Mouse (Mus musculus) Patski (cell line): ENCODE results near the gene Wfdc6a. TPM values are rescaled to one million over a fixed set of nuclear protein-coding genes. Genes with fewer than 3 reads are reported as not detected.
"Not testable (repeated sequence)": the region's sequence is repeated elsewhere in the genome, so short reads cannot be mapped to it uniquely, and the experiment has no call there.

Experiments
- ATAC-seq: fragments of 100-300 bp; one replicate; pipeline ENCODE4 v1.8.0; 2021
- CTCF ChIA-PET: fragments of 350-600 bp; sonication (Branson Sonifier 250); formaldehyde crosslinking; loops from one replicate; lab custom pipeline; 2022; ENCODE audit warnings: inconsistent platforms; lab: Charles Lee
- POLR2A ChIA-PET: fragments of 350-600 bp; sonication (Branson Sonifier 250); formaldehyde crosslinking; loops from one replicate; lab custom pipeline; 2022; ENCODE audit warnings: antibody characterized with exemption, inconsistent platforms; lab: Charles Lee
- DNase-seq: peaks from one replicate; pipeline ENCODE4 v3.0.0-alpha.2; 2011; ENCODE audit warnings: low read depth, low spot score
- H3K27me3 ChIP-seq: fragments of 371-371 bp; one replicate; pipeline ENCODE4 v1.5.1; 2021
- CTCF ChIP-seq: fragments of 100-300 bp; IDR thresholded peaks from one replicate; pipeline ENCODE4 v1.5.1; 2021
- in situ Hi-C: fragments of 300-500 bp; cut with MboI; formaldehyde crosslinking; loops from 3 replicates; pipeline ENCODE4 v1.11.1; 2018; ENCODE audit warnings: low pct_unique_long_range_greater_than_20kb, mixed read lengths
- polyA plus RNA-seq: library from polyadenylated mRNA; unstranded; gene quantifications from one replicate; pipeline ENCODE4 v1.2.3, GENCODE M21; 2021

The Wfdc6a gene
- polyA plus RNA-seq: not detected

GRCm38 (mm10) chr2:164585025-164585725 is at the start of gene Wfdc6a:
Gene Wfdc6a (minus strand): TSS chr2:164585447.
- CTCF ChIA-PET, in situ Hi-C loops, ATAC-seq, H3K27me3 ChIP-seq, DNase-seq, POLR2A ChIA-PET: not testable (repeated sequence)

GRCm38 (mm10) chr2:164621775-164622174 is 36.5 kb upstream of the Wfdc6a start:
- no peak for TF ChIP-seq CTCF
- H3K27me3 ChIP-seq: peaks cover 11% of the 10 kb centered on the region
- DNase-seq: no peak
- ChIA-PET CTCF (no interaction called here), POLR2A (interaction anchor here (0.6 kb wide), 1 partner anchor 41 kb away, joined by 3 read pairs; no protein-coding TSS in a partner anchor)
- in situ Hi-C loops: no loop called here
- ATAC-seq: no peak

- DNase-seq: no peak
- no peak for ATAC-seq
- ChIA-PET CTCF (interaction anchor here (1.4 kb wide), 1 partner anchor 10 kb away, joined by 6 read pairs; no protein-coding TSS in a partner anchor), POLR2A (no interaction called here)
- H3K27me3 ChIP-seq: peaks cover 4% of the 10 kb centered on the region
- no peak for TF ChIP-seq CTCF
- in situ Hi-C loops: no loop called here
These were observed 33.8 kb upstream of the Wfdc6a start for GRCm38 (mm10) chr2:164619050-164619449.

DNA sequence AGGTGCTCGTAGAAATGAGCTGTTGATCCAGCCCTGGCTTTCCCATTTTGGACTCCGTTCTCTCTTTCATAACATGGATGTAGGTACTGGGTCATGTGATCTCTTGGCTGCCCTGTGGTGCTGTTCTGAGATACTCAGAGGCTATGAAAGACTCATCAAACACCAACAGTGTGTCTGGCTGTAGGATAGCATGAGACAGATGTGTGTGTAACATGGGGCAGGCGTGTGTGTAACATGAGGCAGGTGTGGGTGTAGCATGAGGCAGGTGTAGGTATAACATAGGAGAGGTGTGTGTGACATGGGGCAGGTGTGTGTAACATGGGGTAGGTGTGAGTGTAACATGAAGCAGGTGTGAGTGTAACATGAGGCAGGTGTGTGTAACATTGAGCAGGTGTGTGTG is 30.1 kb upstream of the Wfdc6a start:
- ChIA-PET POLR2A (no interaction called here), CTCF (no interaction called here)
- in situ Hi-C loops: no loop called here
- DNase-seq (no peak), ATAC-seq (no peak)
- no peak for TF ChIP-seq CTCF
- H3K27me3 ChIP-seq: no peaks in the 10 kb centered on the region

DNA sequence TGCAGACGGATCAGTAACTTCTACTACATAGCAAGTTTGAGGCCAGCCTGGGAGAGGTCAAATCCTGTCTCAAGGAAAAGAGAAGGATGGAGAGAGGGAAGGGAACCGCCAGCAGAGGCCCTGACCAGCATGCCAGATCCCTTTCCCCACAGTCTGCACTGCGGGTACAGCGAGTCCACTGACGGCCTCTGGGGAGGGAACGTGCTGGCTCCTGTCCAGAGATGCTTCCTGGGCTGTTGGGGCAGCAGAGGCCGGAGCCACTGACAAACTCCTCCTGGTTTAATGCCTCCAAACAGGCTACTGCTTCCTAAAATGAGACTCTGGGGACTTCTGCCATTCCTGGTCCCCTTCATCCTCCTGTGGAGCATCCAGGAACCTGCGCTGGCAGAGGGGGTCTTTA is 28.2 kb upstream of the Wfdc6a start, which contains the start of the genes Wfdc6b and Wfdc8:
Gene Wfdc6b, plus strand, starts transcription at position 52 of the 400 bp plus-strand sequence.
Gene Wfdc8, minus strand, starts transcription at position 156 of the 400 bp plus-strand sequence.
- in situ Hi-C loops, DNase-seq, POLR2A ChIA-PET: not testable (repeated sequence)

DNA sequence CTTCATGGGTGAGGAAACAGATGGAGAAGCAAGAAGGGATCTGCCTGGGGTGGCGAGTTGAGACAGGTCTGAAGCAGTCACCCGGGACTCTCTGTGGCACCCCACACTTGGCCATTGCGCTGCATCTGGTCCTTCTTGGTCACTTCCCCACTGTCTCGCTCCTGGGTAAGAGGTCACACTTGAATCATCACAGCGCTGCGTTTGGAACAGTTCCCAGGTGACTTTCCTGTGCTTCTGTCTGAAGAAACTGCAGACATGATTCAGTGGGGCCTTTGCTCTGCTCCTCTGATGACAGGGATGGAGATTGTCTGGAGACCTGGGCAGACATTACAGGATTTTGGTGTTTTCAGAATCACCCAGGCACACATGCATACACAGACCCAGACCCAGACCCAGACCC is 23.5 kb upstream of the Wfdc6a start:
- in situ Hi-C loops: no loop called here
- no peaks in the 10 kb centered on the region for H3K27me3 ChIP-seq
- CTCF ChIA-PET: no interaction called here
- POLR2A ChIA-PET: no interaction called here
- DNase-seq: peak; percentile 88
- no peak for TF ChIP-seq CTCF
- no peak for ATAC-seq

More for the DNA sequence above, 28.2 kb upstream of the Wfdc6a start, which contains the start of the genes Wfdc6b and Wfdc8:
- CTCF ChIA-PET, H3K27me3 ChIP-seq, ATAC-seq: not testable (repeated sequence)

DNA sequence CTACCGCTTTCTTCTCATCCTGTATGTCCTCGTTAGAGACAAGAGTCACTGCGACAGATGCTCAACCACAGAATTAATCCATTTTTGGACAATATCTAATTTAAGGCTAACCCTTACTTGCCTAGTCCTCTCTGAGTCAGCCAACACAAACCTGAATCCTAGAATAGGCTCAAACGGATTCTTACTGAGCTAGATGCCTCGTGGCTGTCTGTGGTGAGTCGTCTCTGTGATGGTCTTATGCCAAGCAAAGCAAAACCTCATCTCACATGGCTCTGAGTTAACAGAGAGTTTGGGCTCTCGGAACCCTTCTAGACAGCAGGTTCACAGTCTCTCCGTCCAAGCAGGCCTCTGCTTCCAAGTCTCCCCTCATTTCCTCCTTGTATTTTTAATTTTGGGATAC is 19.2 kb upstream of the Wfdc6a start:
- no peak for DNase-seq
- TF ChIP-seq CTCF: no peak
- POLR2A ChIA-PET: no interaction called here
- in situ Hi-C loops: no loop called here
- CTCF ChIA-PET: interaction anchor here (1.0 kb wide), 1 partner anchor 11 kb away, joined by 3 read pairs; the partner anchor contains the start of gene Eppin
- H3K27me3 ChIP-seq: no peaks in the 10 kb centered on the region
- no peak for ATAC-seq

GRCm38 (mm10) chr2:164603482-164603881 is 18.2 kb upstream of the Wfdc6a start:
- DNase-seq (no peak), ATAC-seq (no peak)
- in situ Hi-C loops: no loop called here
- ChIA-PET POLR2A (no interaction called here), CTCF (interaction anchor here (1.0 kb wide), 1 partner anchor 10 kb away, joined by 3 read pairs; the partner anchor contains the start of gene Eppin)
- no peaks in the 10 kb centered on the region for H3K27me3 ChIP-seq
- TF ChIP-seq CTCF: no peak

- H3K27me3 ChIP-seq: peaks cover 2% of the 10 kb centered on the region
- no peak for DNase-seq
- POLR2A ChIA-PET: no interaction called here
- CTCF ChIA-PET: no interaction called here
- in situ Hi-C loops: no loop called here
- no peak for ATAC-seq
- TF ChIP-seq CTCF: peak; percentile 35
These were observed 14.9 kb upstream of the Wfdc6a start for GRCm38 (mm10) chr2:164600179-164600578.

GRCm38 (mm10) chr2:164593494-164593893 is 8.2 kb upstream of the Wfdc6a start, which contains the start of gene Eppin:
Gene Eppin (minus strand): TSS chr2:164593594.
- in situ Hi-C loops: loop anchor here (5.0 kb wide), 1 partner anchor 129 kb away; no protein-coding TSS in a partner anchor
- CTCF ChIA-PET: interaction anchor here (0.7 to 2.5 kb wide), 4 partner anchors 8 to 133 kb away, joined by 3 to 26 read pairs (median 4); no protein-coding TSS in a partner anchor
- H3K27me3 ChIP-seq: peaks cover 16% of the 10 kb centered on the region
- no peak for DNase-seq
- ATAC-seq: no peak
- POLR2A ChIA-PET: no interaction called here
- TF ChIP-seq CTCF: no peak

DNA sequence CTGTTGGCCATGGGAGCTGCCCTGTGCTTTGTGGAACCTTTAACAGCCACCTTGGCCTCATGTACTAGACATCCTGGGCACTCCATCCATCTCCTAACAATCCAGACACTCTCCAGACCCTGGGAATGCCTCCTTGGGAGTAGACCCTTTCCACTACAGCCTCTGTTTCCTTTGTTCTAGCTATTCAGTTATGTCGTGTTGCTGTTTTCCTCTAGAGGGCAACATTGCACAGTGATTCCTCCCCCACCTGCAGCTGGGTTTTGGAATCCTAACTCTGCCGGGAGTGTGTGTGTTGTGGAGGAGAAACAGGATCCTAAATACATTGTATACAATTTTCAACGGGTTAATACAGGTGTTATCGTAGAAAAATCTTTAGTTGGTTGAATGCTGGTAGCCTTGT is 6.8 kb upstream of the Wfdc6a start:
- no peak for DNase-seq
- CTCF ChIA-PET: interaction anchor here (0.9 to 2.5 kb wide), 8 partner anchors 14 to 134 kb away, joined by 3 to 26 read pairs (median 3); partner anchors contain the start of genes Spint4 and Wfdc13
- POLR2A ChIA-PET: interaction anchor here (1.3 kb wide), 1 partner anchor 133 kb away, joined by 4 read pairs; no protein-coding TSS in a partner anchor
- peak; percentile 65 for TF ChIP-seq CTCF
- in situ Hi-C loops: loop anchor here (5.0 kb wide), 1 partner anchor 130 kb away; no protein-coding TSS in a partner anchor
- H3K27me3 ChIP-seq: peaks cover 16% of the 10 kb centered on the region
- no peak for ATAC-seq

DNA sequence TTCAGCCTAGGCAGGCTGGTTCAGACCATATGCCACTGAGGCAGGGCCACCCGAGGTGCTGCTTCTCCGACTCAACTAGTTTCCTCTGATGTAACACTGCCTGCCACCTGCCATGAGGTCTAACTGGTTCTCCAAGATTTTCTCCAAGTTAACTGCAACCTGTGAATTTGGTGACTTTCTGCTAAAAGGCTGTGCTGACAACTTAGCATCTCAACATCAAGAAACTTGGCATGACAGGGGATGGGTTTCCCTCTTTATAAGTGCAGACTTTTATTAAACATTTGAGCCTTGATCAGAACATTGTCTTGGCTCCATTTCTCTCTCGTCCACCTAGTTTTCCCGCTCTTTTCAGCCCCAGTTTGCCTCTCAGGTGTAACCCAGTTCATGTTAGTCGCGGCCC is 11.9 kb downstream of the Wfdc6a start, which contains the start of gene Spint3:
Gene Spint3, minus strand, starts transcription at position 101 of the 400 bp plus-strand sequence.
- in situ Hi-C loops, DNase-seq, CTCF ChIA-PET, ATAC-seq, H3K27me3 ChIP-seq, POLR2A ChIA-PET: not testable (repeated sequence)
